Mouse (Mus musculus): Measurements from ENCODE around the gene Lsg1. TPM values are rescaled to one million over a fixed set of nuclear protein-coding genes. Genes with fewer than 3 reads are reported as not detected.

The Lsg1 gene
- total and polyA plus RNA-seq, 2 experiments from 2014 or later = 27.7 to 41.4 TPM

DNA sequence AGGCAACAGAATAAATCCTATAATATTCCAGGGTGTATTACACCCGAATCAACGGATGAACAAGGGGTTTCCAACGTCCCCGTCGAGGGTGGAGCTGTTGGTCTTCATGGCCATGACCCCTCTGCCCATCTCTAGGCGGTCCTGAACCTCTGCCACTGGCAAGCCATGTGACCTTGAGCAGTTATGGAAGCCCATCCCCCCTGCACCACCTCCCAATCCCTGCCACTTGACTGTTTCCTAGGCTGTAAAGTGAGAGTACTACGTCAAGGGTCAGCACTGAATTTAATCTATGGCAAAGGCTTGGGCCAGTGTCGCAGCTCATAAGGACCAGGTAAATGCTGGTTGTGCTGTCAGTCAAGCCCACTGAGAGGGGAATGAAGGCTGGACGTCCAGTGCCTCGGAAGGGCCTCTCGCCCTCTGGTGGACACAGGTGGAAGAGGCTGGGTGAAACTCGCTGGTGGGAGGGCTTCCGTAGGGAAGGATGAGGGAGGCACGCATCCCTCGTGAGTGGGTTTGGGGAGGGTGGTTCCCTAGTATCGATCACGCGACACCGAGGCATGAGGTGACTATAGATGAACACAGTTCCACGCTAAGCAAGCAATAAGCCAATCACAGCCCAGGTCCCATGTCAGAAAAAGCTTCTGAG, 55.5 kb downstream of the Lsg1 start:
- H3K27ac ChIP-seq (ENCODE audit: low read depth, low read length) = no peak overlapping the region
- ATAC-seq (peak; percentile 57; the same call in 1 of the 2 replicates), DNase-seq (peak; percentile 58)
- no peaks in the 10 kb centered on the region for H3K27me3 ChIP-seq (ENCODE audit: insufficient read depth, low read length)
- H3K36me3 ChIP-seq (ENCODE audit: insufficient read depth) = peaks cover 46% of the 10 kb centered on the region
- no peaks in the 10 kb centered on the region for H3K4me1 ChIP-seq (ENCODE audit: insufficient read depth)
- peak; percentile 89 for TF ChIP-seq CTCF (IDR thresholded peaks at IDR 0.05; ENCODE audit: low read depth)
- 37% methylated on average over 20 of the region's 20 CpGs for WGBS
- no peak overlapping the region for H3K9ac ChIP-seq
- H3K9me3 ChIP-seq (ENCODE audit: low read length) = no peaks in the 10 kb centered on the region
- no peak overlapping the region for H3K4me3 ChIP-seq (ENCODE audit: low read depth, low read length)
- no peak overlapping the region for H3K4me2 ChIP-seq (ENCODE audit: low read depth)

DNA sequence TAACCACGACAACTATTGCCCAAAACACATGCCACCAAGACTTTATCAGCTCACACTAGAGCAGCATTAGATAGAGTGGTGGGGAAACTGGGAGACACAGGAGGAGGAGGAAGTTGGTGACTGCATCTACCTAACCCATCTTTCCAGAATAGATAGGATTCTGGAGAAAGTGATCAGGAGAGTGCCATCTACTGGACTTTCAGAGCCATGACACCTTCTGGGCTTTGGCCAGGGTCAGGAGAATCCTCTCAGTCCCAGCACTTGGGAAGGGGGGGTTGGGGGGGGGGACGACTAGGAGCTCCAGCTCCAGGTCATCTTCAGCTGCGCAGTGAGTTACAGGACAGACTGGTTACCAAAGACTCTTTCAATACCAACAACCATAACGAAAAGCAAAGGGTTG, 56.6 kb downstream of the Lsg1 start:
- DNase-seq (peak; percentile 61), ATAC-seq (peak; percentile 47; the same call in 1 of the 2 replicates)
- H3K4me2 ChIP-seq (ENCODE audit: low read depth) = no peak overlapping the region
- TF ChIP-seq CTCF (IDR thresholded peaks at IDR 0.05; ENCODE audit: low read depth) = peak; percentile 67
- H3K4me1 ChIP-seq (ENCODE audit: insufficient read depth) = no peaks in the 10 kb centered on the region
- H3K9ac ChIP-seq = no peak overlapping the region
- no peak overlapping the region for H3K4me3 ChIP-seq (ENCODE audit: low read depth, low read length)
- H3K36me3 ChIP-seq (ENCODE audit: insufficient read depth) = peaks cover 57% of the 10 kb centered on the region
- H3K27ac ChIP-seq (ENCODE audit: low read depth, low read length) = no peak overlapping the region
- H3K27me3 ChIP-seq (ENCODE audit: insufficient read depth, low read length) = no peaks in the 10 kb centered on the region
- 51% methylated on average over 4 of the region's 4 CpGs for WGBS
- no peaks in the 10 kb centered on the region for H3K9me3 ChIP-seq (ENCODE audit: low read length)

DNA sequence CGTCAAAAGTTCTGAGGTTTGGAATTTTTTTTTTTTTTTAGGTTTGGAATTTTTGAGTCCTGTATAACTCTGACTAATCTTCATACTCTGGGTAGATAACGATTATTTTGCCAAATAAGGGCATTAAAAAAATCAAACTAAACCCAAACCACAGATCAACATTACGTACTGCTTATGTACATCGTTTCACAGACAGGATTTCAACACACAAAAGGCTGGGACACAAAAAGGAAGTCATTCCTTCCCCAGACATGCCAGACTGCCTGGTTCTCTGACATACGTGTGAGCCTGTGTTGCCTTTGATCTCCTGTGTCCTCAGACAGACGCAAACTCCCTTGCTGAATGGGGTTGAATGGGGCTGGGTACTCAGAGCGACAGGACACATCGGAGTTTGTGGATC, 59.0 kb downstream of the Lsg1 start:
- Histone ChIP-seq H3K27ac (ENCODE audit: low read depth, low read length) (no peak overlapping the region), H3K27me3 (ENCODE audit: insufficient read depth, low read length) (no peaks in the 10 kb centered on the region), H3K9me3 (ENCODE audit: low read length) (no peaks in the 10 kb centered on the region), H3K4me1 (ENCODE audit: insufficient read depth) (no peaks in the 10 kb centered on the region), H3K4me3 (ENCODE audit: low read depth, low read length) (no peak overlapping the region), H3K9ac (no peak overlapping the region), H3K4me2 (ENCODE audit: low read depth) (no peak overlapping the region), H3K36me3 (ENCODE audit: insufficient read depth) (peaks cover 57% of the 10 kb centered on the region)
- WGBS = 81% methylated on average over 8 of the region's 8 CpGs
- ATAC-seq = no peak
- no peak for TF ChIP-seq CTCF (IDR thresholded peaks at IDR 0.05; ENCODE audit: low read depth)
- DNase-seq = no peak

DNA sequence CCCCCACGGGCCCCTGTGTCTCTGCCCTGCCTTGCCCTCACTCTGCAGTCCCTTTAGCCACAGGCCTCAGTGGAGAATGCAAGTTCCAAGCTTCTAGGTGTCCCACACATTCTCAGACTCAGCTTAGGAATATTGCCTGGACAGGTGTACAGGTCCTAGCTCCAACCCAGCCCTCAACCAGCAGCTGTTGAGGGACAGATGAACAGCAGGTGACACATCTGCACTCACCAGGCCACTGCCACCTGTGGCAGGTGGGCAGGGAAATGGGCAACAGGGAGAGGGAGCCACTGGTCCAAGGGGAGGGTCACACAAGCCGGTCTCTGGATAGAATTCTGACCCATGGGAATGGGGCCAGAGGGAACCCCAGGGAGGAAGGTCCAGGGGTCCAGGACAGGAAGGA, 59.5 kb downstream of the Lsg1 start:
- H3K4me1 ChIP-seq (ENCODE audit: insufficient read depth) = no peaks in the 10 kb centered on the region
- ATAC-seq (no peak), DNase-seq (no peak)
- no peak overlapping the region for H3K4me2 ChIP-seq (ENCODE audit: low read depth)
- 71% methylated on average over 2 of the region's 2 CpGs for WGBS
- H3K4me3 ChIP-seq (ENCODE audit: low read depth, low read length) = no peak overlapping the region
- no peaks in the 10 kb centered on the region for H3K9me3 ChIP-seq (ENCODE audit: low read length)
- no peaks in the 10 kb centered on the region for H3K27me3 ChIP-seq (ENCODE audit: insufficient read depth, low read length)
- peaks cover 58% of the 10 kb centered on the region for H3K36me3 ChIP-seq (ENCODE audit: insufficient read depth)
- no peak overlapping the region for H3K9ac ChIP-seq
- TF ChIP-seq CTCF (IDR thresholded peaks at IDR 0.05; ENCODE audit: low read depth) = no peak
- H3K27ac ChIP-seq (ENCODE audit: low read depth, low read length) = no peak overlapping the region

DNA sequence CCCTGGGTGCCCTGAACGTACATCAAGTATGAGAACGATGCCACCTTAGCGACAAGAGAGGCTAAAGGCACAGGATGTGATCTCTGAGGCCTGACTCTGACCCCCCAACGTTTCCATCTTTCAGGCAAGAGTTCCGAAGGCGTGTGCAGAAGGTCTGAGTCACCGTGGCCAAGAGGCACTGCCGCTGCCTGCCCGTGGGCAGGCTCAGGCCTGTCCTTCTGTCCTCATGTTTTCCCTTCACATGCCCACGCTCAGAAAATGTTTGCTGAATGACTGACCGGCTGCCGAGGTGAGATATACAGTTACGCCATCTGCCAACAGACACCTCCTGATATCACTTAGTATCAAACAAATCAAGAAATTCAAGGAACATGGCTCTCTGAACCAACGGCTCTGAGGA, 61.6 kb downstream of the Lsg1 start:
- no peak for TF ChIP-seq CTCF (IDR thresholded peaks at IDR 0.05; ENCODE audit: low read depth)
- peaks cover 70% of the 10 kb centered on the region for H3K36me3 ChIP-seq (ENCODE audit: insufficient read depth)
- no peak overlapping the region for H3K4me2 ChIP-seq (ENCODE audit: low read depth)
- no peak for DNase-seq
- no peak overlapping the region for H3K9ac ChIP-seq
- H3K4me1 ChIP-seq (ENCODE audit: insufficient read depth) = no peaks in the 10 kb centered on the region
- H3K9me3 ChIP-seq (ENCODE audit: low read length) = no peaks in the 10 kb centered on the region
- WGBS = 93% methylated on average over 14 of the region's 14 CpGs
- no peak for ATAC-seq
- no peak overlapping the region for H3K27ac ChIP-seq (ENCODE audit: low read depth, low read length)
- H3K4me3 ChIP-seq (ENCODE audit: low read depth, low read length) = no peak overlapping the region
- H3K27me3 ChIP-seq (ENCODE audit: insufficient read depth, low read length) = no peaks in the 10 kb centered on the region

DNA sequence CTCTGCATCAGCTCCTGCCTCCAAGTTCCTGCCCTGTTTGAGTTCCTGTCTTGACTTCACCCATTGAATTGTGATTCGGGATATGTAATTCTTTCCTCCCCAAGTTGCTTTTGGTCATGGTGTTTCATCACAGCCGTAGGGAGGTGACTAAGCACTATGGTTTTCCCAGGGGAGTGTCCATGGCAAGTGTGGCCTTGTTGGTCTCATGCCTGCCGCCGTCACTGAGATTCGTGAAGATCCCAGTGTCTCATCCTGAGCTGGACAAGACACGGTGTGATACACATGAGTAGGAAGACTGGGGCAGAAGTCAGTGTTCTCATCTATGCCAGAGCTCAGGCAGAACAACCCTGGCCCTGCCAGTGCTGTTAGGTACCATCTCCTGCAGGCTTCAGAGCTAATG, 62.9 kb downstream of the Lsg1 start:
- ATAC-seq = no peak
- Histone ChIP-seq H3K4me1 (ENCODE audit: insufficient read depth) (no peaks in the 10 kb centered on the region), H3K4me3 (ENCODE audit: low read depth, low read length) (no peak overlapping the region), H3K36me3 (ENCODE audit: insufficient read depth) (peaks cover 63% of the 10 kb centered on the region), H3K4me2 (ENCODE audit: low read depth) (no peak overlapping the region), H3K9ac (no peak overlapping the region), H3K9me3 (ENCODE audit: low read length) (no peaks in the 10 kb centered on the region), H3K27ac (ENCODE audit: low read depth, low read length) (no peak overlapping the region), H3K27me3 (ENCODE audit: insufficient read depth, low read length) (no peaks in the 10 kb centered on the region)
- no peak for TF ChIP-seq CTCF (IDR thresholded peaks at IDR 0.05; ENCODE audit: low read depth)
- WGBS = 93% methylated on average over 6 of the region's 6 CpGs
- DNase-seq = no peak

DNA sequence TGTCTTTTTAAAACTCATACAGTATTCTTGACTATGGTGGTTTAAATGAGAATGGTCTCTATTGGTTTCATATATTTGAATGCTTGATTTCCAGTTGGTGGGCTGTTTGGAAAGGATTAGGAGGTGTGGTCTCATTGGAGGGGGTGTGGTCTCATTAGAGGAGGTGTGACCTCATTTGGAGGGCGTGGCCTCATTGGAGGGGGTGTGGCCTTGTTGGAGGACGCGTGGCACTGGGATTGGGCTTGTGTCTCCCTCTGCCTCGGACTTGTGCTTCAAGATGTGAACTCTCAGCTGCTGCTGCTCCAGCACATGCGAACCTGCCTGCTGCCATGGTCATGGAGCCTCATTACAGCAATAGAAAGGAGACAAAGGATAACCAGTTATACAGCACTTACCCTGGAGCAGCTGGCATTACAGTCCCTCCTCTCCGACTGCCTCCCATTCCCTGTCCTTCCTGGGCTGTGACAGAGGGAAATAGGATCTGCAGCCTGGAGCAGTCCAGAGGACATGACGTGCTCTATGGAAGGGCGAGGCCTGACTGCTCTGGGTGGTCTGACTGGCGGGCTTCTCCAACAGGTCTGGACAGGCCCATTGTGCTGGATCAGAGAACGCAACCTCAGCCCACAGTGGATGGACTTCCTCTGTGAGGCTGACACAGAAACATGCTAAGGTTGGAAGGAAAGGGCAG, 65.0 kb downstream of the Lsg1 start:
- ATAC-seq (peak; percentile 61), DNase-seq (peak; percentile 34)
- TF ChIP-seq CTCF (IDR thresholded peaks at IDR 0.05; ENCODE audit: low read depth) = no peak
- Histone ChIP-seq H3K9ac (no peak overlapping the region), H3K4me2 (ENCODE audit: low read depth) (no peak overlapping the region), H3K36me3 (ENCODE audit: insufficient read depth) (peaks cover 59% of the 10 kb centered on the region), H3K4me1 (ENCODE audit: insufficient read depth) (no peaks in the 10 kb centered on the region), H3K4me3 (ENCODE audit: low read depth, low read length) (no peak overlapping the region), H3K9me3 (ENCODE audit: low read length) (no peaks in the 10 kb centered on the region), H3K27ac (ENCODE audit: low read depth, low read length) (no peak overlapping the region), H3K27me3 (ENCODE audit: insufficient read depth, low read length) (no peaks in the 10 kb centered on the region)
- 68% methylated on average over 10 of the region's 10 CpGs for WGBS

Data from forebrain, postnatal 0 days (tissue).